Mouse (Mus musculus) intestine, embryonic 15.5 days (tissue): ENCODE measurements around the gene Inpp5f. TPM values are rescaled to one million over a fixed set of nuclear protein-coding genes. Genes with fewer than 3 reads are reported as not detected.
"Not testable (repeated sequence)": the region's sequence is repeated elsewhere in the genome, so short reads cannot be mapped to it uniquely, and the experiment has no call there.

ENCODE experiments used
- ATAC-seq: fragments of 200-750 bp; cut with Nextera tagmentation; 2 replicates; pipeline ENCODE4 v1.8.0; 2017; ENCODE audit warnings: moderate TSS enrichment, moderate library complexity
- H3K27ac ChIP-seq: fragments of 300-500 bp; sonication (generic); 2 replicates; pipeline ENCODE4 v1.5.1; 2015; ENCODE audit warnings: mild to moderate bottlenecking, inconsistent platforms
- H3K27me3 ChIP-seq: fragments of 300-500 bp; sonication (generic); replicated peaks from 2 replicates; pipeline ENCODE4 v1.6.1; 2015; ENCODE audit warnings: inconsistent platforms
- H3K36me3 ChIP-seq: fragments of 300-500 bp; sonication (generic); 2 replicates; pipeline ENCODE4 v1.6.1; 2015; ENCODE audit warnings: inconsistent platforms
- H3K4me1 ChIP-seq: fragments of 300-500 bp; sonication (generic); replicated peaks from 2 replicates; pipeline ENCODE4 v1.6.1; 2015; ENCODE audit warnings: inconsistent platforms
- H3K4me2 ChIP-seq: fragments of 300-500 bp; sonication (generic); replicated peaks from 2 replicates; pipeline ENCODE4 v1.6.1; 2015; ENCODE audit warnings: mild to moderate bottlenecking, inconsistent platforms
- H3K4me3 ChIP-seq: fragments of 300-500 bp; sonication (generic); replicated peaks from 2 replicates; pipeline ENCODE4 v1.5.1; 2015; ENCODE audit warnings: inconsistent platforms
- H3K9ac ChIP-seq: fragments of 300-500 bp; sonication (generic); 2 replicates; pipeline ENCODE4 v1.6.1; 2015; ENCODE audit warnings: inconsistent platforms
- H3K9me3 ChIP-seq: fragments of 300-500 bp; sonication (generic); 2 replicates; pipeline ENCODE4 v1.6.1; 2016; ENCODE audit warnings: inconsistent platforms
- WGBS: fragments of 180-500 bp; shearing (Covaris S2); methylation state at CpG from one replicate; pipeline ENCODE4 v1.1.7; 2015; 5-methylcytosine and 5-hydroxymethylcytosine counted together
- polyA plus RNA-seq: library from polyadenylated mRNA; unstranded; fragments of >200 nt; fragmentation: Nextera tagmentation; extraction: Ambion mirVana; gene quantifications from 2 replicates; pipeline ENCODE4 v1.2.1, GENCODE M21; 2015

Gene Inpp5f
- polyA plus RNA-seq, 1 experiment from 2014 or later = 17.9 TPM

- H3K27me3 ChIP-seq, H3K9ac ChIP-seq, H3K9me3 ChIP-seq, ATAC-seq, H3K4me3 ChIP-seq, H3K27ac ChIP-seq, H3K4me2 ChIP-seq, H3K36me3 ChIP-seq: not testable (repeated sequence)
- H3K4me1 ChIP-seq = peaks cover 12% of the 10 kb centered on the region
- WGBS = 98% methylated on average over 8 of the region's 9 CpGs
These were observed 1.2 kb upstream of the Inpp5f start for GRCm38 (mm10) chr7:128609936-128610335.

- Histone ChIP-seq H3K4me2 (peak overlapping the region; percentile 93), H3K4me1 (peaks cover 12% of the 10 kb centered on the region), H3K9ac (no peak overlapping the region), H3K27me3 (no peaks in the 10 kb centered on the region), H3K9me3 (no peaks in the 10 kb centered on the region), H3K36me3 (no peaks in the 10 kb centered on the region), H3K4me3 (peak overlapping the region; percentile 87), H3K27ac (peak overlapping the region; percentile 59; the same call in 1 of the 2 replicates)
- no peak; the same call in 1 of the 2 replicates for ATAC-seq
- WGBS = 89% methylated on average over 6 of the region's 6 CpGs
These were observed 638 bp upstream of the Inpp5f start for GRCm38 (mm10) chr7:128610490-128610889.

DNA sequence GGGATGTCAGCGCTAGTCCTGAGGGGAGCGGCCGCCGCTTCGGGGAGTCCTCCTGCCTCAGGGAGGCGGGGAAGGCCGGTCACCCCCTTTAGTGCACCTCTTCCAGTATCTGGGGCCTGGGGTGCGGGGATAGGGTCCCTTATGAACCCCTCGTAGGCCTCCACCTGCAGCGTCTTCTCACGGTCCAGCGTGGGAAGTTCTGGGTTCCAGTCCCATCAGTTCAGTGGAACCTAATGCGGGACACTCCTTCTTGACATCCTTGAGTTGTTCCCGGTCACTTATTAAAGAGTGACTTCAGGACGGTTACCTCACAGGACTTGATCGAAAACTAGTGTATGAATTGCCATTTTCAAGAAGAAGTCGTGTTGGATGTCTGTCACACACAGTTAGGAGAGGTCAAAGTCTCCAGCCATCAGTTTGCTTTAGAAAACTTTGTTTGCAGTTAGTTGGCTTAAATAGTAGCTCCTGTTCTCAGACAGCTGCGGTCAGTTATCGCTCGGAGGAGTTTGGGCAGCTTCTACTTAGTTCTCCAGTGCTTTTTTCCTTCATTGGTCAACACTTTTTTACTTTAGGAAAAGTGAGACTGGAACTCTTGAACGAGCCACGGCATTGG, 777 bp downstream of the Inpp5f start:
- WGBS = 11% methylated on average over 22 of the region's 22 CpGs

DNA sequence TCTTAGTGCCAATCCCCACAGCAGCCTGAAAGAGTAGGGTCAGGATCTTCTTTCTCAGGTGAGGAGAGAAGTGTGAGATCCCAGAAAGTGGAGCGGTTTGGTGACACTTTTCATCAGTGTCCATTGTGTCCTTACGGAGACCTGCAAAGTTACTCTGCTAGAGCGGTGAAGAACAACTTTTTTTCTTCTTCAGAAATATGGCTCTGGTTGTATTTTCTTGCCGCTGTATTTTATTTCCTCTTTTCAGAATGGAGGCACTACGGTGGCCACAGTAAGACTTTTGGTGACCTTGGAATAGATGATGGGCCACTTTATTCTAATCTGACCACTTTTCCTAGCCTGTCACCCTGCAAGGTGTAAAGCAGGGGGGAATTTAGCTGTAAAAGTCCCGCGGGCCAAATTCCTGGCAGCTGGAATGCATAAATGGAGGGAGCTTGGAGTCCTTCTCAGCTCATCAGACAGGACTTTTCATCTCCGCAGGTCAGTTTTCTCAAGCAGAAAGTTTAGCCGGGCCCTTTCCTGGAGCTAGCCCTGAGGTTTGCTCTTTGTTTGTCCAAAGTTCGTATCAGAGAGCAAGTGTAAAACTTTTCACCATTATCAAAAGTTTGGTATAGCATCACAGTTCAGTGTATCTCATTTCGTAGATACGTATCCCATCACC, 1.5 kb downstream of the Inpp5f start:
- no peaks in the 10 kb centered on the region for H3K36me3 ChIP-seq
- H3K4me1 ChIP-seq = peaks cover 12% of the 10 kb centered on the region
- no peak for ATAC-seq
- no peaks in the 10 kb centered on the region for H3K9me3 ChIP-seq
- no peak overlapping the region for H3K4me3 ChIP-seq
- H3K4me2 ChIP-seq = peak overlapping the region; percentile 93
- H3K27ac ChIP-seq = no peak overlapping the region
- H3K27me3 ChIP-seq = no peaks in the 10 kb centered on the region
- no peak overlapping the region for H3K9ac ChIP-seq
- WGBS = 70% methylated on average over 12 of the region's 12 CpGs

More for the DNA sequence above, 777 bp downstream of the Inpp5f start:
- peak overlapping the region; percentile 93 for H3K4me2 ChIP-seq
- peak overlapping the region; percentile 83 for H3K27ac ChIP-seq
- peaks cover 12% of the 10 kb centered on the region for H3K4me1 ChIP-seq
- ATAC-seq = no peak
- H3K9ac ChIP-seq = peak overlapping the region; percentile 86
- H3K27me3 ChIP-seq = no peaks in the 10 kb centered on the region
- peak overlapping the region; percentile 87 for H3K4me3 ChIP-seq
- H3K9me3 ChIP-seq = no peaks in the 10 kb centered on the region
- H3K36me3 ChIP-seq = no peaks in the 10 kb centered on the region

DNA sequence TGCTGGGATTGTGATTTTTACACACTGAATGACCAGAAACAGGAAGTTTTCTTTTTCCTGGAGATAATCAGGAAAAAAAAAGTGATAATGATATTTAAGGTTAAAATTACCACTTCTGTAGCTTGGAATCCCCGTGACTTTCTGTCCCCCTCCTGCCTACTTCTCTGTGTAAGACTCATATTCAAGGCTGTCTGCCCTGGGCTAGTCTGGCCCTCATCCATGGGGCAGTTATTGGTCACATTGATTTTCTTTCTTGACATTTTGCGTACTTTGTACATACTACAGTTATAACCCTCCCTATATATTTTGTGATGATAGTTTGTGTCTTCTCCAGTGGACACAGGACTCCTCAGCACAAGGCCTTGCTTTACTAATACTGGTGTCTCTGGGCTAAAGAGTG, 2.5 kb downstream of the Inpp5f start:
- Histone ChIP-seq H3K9ac (no peak overlapping the region), H3K9me3 (no peaks in the 10 kb centered on the region), H3K4me2 (no peak overlapping the region), H3K27me3 (no peaks in the 10 kb centered on the region), H3K4me1 (peaks cover 12% of the 10 kb centered on the region), H3K4me3 (no peak overlapping the region), H3K27ac (no peak overlapping the region), H3K36me3 (no peaks in the 10 kb centered on the region)
- no peak for ATAC-seq
- 79% methylated on average over 2 of the region's 2 CpGs for WGBS

DNA sequence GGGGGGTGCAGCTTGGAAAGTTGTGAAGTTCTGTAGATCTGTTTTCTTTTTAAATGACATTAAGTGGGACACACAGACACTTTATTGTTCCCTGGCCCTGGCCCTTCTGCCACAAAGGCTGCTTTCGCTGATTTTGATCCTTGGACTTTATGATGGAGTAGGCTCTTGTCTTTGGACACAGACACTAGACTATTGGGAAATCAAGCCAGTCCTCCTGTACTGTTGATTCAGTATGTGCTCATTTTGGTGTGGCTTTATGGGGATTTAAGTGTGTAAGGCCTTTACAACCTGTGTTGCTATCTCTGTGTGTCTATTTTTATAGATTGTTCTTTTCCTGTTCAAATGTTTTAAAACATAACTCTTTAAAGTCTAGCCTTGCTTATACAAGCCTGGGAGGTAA, 6.5 kb downstream of the Inpp5f start:
- H3K27ac ChIP-seq = no peak overlapping the region
- no peak overlapping the region for H3K4me2 ChIP-seq
- H3K4me3 ChIP-seq = no peak overlapping the region
- H3K9ac ChIP-seq = no peak overlapping the region
- H3K9me3 ChIP-seq = no peaks in the 10 kb centered on the region
- H3K36me3 ChIP-seq = no peaks in the 10 kb centered on the region
- H3K4me1 ChIP-seq = peaks cover 9% of the 10 kb centered on the region
- H3K27me3 ChIP-seq = no peaks in the 10 kb centered on the region
- ATAC-seq = peak; percentile 58
- WGBS = 53% methylated on average over 1 of the region's 1 CpGs

GRCm38 (mm10) chr7:128620178-128620577, 9.1 kb downstream of the Inpp5f start:
- Histone ChIP-seq H3K27me3 (no peaks in the 10 kb centered on the region), H3K4me2 (no peak overlapping the region), H3K9me3 (no peaks in the 10 kb centered on the region), H3K9ac (no peak overlapping the region), H3K4me1 (peaks cover 6% of the 10 kb centered on the region), H3K36me3 (no peaks in the 10 kb centered on the region), H3K4me3 (no peak overlapping the region), H3K27ac (no peak overlapping the region)
- WGBS = 92% methylated on average over 1 of the region's 1 CpGs
- no peak for ATAC-seq

GRCm38 (mm10) chr7:128622266-128622961, 11.3 kb downstream of the Inpp5f start:
- no peak overlapping the region for H3K4me2 ChIP-seq
- WGBS = 52% methylated on average over 7 of the region's 7 CpGs

GRCm38 (mm10) chr7:128622994-128623393, 11.9 kb downstream of the Inpp5f start:
- Histone ChIP-seq H3K36me3 (no peaks in the 10 kb centered on the region), H3K4me3 (no peak overlapping the region), H3K27ac (no peak overlapping the region), H3K27me3 (no peaks in the 10 kb centered on the region), H3K4me2 (no peak overlapping the region), H3K9ac (no peak overlapping the region), H3K4me1 (peaks cover 6% of the 10 kb centered on the region), H3K9me3 (no peaks in the 10 kb centered on the region)
- no peak for ATAC-seq
- 64% methylated on average over 2 of the region's 2 CpGs for whole genome bisulfite sequencing

More at GRCm38 (mm10) chr7:128622266-128622961, 11.3 kb downstream of the Inpp5f start:
- no peaks in the 10 kb centered on the region for H3K9me3 ChIP-seq
- H3K36me3 ChIP-seq = no peaks in the 10 kb centered on the region
- no peaks in the 10 kb centered on the region for H3K27me3 ChIP-seq
- peaks cover 6% of the 10 kb centered on the region for H3K4me1 ChIP-seq
- H3K4me3 ChIP-seq = no peak overlapping the region
- H3K27ac ChIP-seq = no peak overlapping the region
- peak; percentile 80 for ATAC-seq
- H3K9ac ChIP-seq = no peak overlapping the region

- H3K4me1 ChIP-seq = peaks cover 6% of the 10 kb centered on the region
- no peaks in the 10 kb centered on the region for H3K27me3 ChIP-seq
- no peak overlapping the region for H3K27ac ChIP-seq
- H3K36me3 ChIP-seq = no peaks in the 10 kb centered on the region
- 87% methylated on average over 2 of the region's 2 CpGs for WGBS
- no peaks in the 10 kb centered on the region for H3K9me3 ChIP-seq
- no peak for ATAC-seq
- H3K4me2 ChIP-seq = no peak overlapping the region
- no peak overlapping the region for H3K9ac ChIP-seq
- H3K4me3 ChIP-seq = no peak overlapping the region
These were observed 14.3 kb downstream of the Inpp5f start for GRCm38 (mm10) chr7:128625382-128625781.

DNA sequence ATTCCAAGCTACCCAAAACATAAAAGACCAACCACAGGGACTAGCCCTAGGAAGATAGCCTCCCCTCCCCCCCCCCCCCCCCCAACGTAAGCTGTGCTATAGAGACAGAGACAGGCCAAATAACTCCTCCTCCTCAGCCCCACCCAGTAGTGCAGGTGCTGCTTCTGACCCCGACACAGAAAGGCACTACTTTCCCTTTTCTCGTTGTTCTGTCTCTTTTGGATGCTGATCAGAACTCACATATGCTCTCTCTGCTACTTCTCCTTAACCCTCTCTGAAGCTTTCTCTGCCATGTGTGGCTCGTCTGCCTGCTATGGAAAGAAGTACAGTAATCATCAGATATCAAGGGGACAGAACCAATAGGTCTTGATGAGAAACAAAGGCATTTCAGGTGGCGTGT, 15.5 kb downstream of the Inpp5f start:
- Histone ChIP-seq H3K9me3 (no peaks in the 10 kb centered on the region), H3K36me3 (no peaks in the 10 kb centered on the region), H3K4me2 (no peak overlapping the region), H3K4me3 (no peak overlapping the region), H3K27me3 (no peaks in the 10 kb centered on the region), H3K27ac (no peak overlapping the region), H3K9ac (no peak overlapping the region), H3K4me1 (peaks cover 6% of the 10 kb centered on the region)
- WGBS = 67% methylated on average over 5 of the region's 5 CpGs
- ATAC-seq = no peak

DNA sequence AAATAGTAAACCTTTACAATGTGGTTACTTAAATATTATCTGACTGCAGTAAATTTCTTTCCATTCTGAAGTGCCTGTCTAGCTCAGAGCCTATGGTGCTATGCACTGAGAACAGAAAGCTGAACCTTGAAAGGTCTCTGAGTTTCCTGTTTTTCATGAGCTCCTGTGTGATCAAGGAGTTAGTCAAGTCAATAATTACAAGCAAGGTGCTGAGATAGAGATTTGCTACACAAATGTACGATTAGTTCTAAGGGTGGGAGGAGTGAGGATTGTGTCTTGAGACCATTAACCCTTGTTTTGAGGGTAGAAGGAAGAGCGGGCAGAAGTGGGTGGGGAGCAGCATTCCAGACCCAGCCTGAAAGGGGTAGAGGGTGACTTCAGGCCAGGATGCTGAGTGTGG, 16.1 kb downstream of the Inpp5f start:
- Histone ChIP-seq H3K27ac (no peak overlapping the region), H3K9me3 (no peaks in the 10 kb centered on the region), H3K4me1 (peaks cover 4% of the 10 kb centered on the region), H3K4me2 (no peak overlapping the region), H3K4me3 (no peak overlapping the region), H3K27me3 (no peaks in the 10 kb centered on the region), H3K36me3 (no peaks in the 10 kb centered on the region), H3K9ac (no peak overlapping the region)
- 66% methylated on average over 2 of the region's 2 CpGs for WGBS
- no peak for ATAC-seq
